Mouse (Mus musculus) embryonic facial prominence, embryonic 14.5 days (tissue): ENCODE data around the gene Ncoa6. TPM values are rescaled to one million over a fixed set of nuclear protein-coding genes. Genes with fewer than 3 reads are reported as not detected.
A peak's percentile ranks its signal among the peaks of the same experiment; 100 is the strongest.

Experiments used
- microRNA counts: library from miRNA; unstranded; fragments of <30 nt; microRNA quantifications from one replicate; lab custom pipeline; 2017
- microRNA-seq: library from miRNA; unstranded; fragments of <30 nt; microRNA quantifications from one replicate; pipeline ENCODE4, GENCODE M21; 2016; ENCODE audit warnings: borderline number of aligned reads
- polyA plus RNA-seq: library from polyadenylated mRNA; unstranded; fragments of >200 nt; fragmentation: Nextera tagmentation; extraction: Ambion mirVana; gene quantifications from 2 replicates; pipeline ENCODE4 v1.2.1, GENCODE M21; 2014

The Ncoa6 gene
- polyA plus RNA-seq, 1 experiment from 2014 or later, result 23.0 TPM

MicroRNA genes within 50 kb of the gene (microRNA counts, 519-probe panel; counts per million panel counts)
- microRNA mmu-miR-695 (lab: Ali Mortazavi, UCI), result 2,267 counts per million, percentile 35 among the panel's probes with 10 or more counts

Small RNA genes lying within 50 kb of the gene (microRNA-seq; reads per million reads assigned to microRNA genes)
- not detected for gene Mir695

Other genes with a start within 250 kb of the Ncoa6 start
- 453 and 460 TPM in 2 replicates for gene Dynlrb1, start 237.4 kb downstream of the Ncoa6 start, polyA plus RNA-seq
- 241 and 248 TPM in 2 replicates for gene Map1lc3a, start 197.6 kb downstream of the Ncoa6 start, polyA plus RNA-seq
- 43.7 and 47.9 TPM in 2 replicates for gene Pigu, start 116.5 kb downstream of the Ncoa6 start, polyA plus RNA-seq
- 25.9 and 29.2 TPM in 2 replicates for gene Trp53inp2, start 92.8 kb downstream of the Ncoa6 start, polyA plus RNA-seq
- gene Acss2, start 44.1 kb upstream of the Ncoa6 start, polyA plus RNA-seq, result 15.3 and 15.8 TPM in 2 replicates
- gene Ggt7, start 44.3 kb upstream of the Ncoa6 start, polyA plus RNA-seq, result 6.1 and 8.7 TPM in 2 replicates
- gene Gss, start 118.9 kb upstream of the Ncoa6 start, polyA plus RNA-seq, result 27.1 and 27.6 TPM in 2 replicates
- gene Myh7b, start 137.3 kb upstream of the Ncoa6 start, polyA plus RNA-seq, result 4.6 and 5.3 TPM in 2 replicates
- gene Trpc4ap, start 218.5 kb upstream of the Ncoa6 start, polyA plus RNA-seq, result 131 and 147 TPM in 2 replicates